Mouse (Mus musculus) left cerebral cortex, postnatal 10 days (tissue): ENCODE measurements at regions not wholly inside any gene's neighbourhood (a gene's known extent, or its start where the extent isn't known, plus 50 kb on each side); places are given as distances from the start of the nearest gene placed in this dataset.
A peak's percentile ranks its signal among the peaks of the same experiment; 100 is the strongest.

Experiments used
- DNase-seq, 2 experiments: peaks; one replicate each; pipeline ENCODE4 v3.0.0; 2021 to 2022; ENCODE audit warnings: low spot score in 2 of 2, mixed read lengths in 1 of 2; ENCODE audit errors: extremely low spot score in 1 of 2
- intact Hi-C: fragments of 180-260 bp; cut with DNase I; formaldehyde crosslinking; loops from one replicate; pipeline ENCODE4 v1.15.1; 2025

DNA sequence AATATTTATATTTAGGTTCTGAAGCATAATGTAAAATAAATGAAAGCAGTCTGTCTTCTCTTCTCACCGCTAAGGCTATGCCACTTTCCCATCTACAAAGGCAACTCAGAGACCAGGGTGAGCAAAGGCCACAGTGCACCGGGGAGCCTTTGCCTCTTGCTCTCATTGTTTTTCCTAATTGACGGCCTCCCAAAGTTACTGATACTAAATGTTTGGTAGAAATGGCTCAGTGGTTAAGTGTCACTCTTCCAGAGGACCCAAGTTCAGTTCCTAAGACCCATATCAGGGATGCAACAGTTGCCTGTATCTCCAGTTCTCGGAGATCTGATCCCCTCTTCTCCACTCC is 159.5 kb upstream of the Arl4c start:
- intact Hi-C loops: no loop called here
- no peak for DNase-seq

DNA sequence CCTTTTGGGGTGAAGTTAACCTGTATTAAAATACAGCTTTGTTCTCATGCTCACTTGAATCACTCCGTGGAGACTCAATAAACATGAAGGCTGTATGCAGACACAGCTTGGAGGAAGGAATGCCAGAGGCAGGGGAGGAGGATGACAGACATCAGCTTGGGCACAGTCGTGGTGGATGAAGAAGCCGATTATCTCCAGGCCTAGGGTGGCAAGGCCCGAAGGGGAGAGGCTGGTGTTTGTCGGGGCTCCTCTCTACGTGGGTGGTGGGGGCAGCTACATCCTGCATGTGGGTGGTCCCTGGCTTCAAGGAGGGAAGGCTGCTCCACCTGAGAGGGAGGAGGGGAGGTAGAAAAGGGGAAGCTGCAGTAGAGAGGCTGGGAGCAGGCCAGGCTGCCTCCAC is 163.4 kb upstream of the Arl4c start:
- intact Hi-C loops: no loop called here
- DNase-seq: no peak

DNA sequence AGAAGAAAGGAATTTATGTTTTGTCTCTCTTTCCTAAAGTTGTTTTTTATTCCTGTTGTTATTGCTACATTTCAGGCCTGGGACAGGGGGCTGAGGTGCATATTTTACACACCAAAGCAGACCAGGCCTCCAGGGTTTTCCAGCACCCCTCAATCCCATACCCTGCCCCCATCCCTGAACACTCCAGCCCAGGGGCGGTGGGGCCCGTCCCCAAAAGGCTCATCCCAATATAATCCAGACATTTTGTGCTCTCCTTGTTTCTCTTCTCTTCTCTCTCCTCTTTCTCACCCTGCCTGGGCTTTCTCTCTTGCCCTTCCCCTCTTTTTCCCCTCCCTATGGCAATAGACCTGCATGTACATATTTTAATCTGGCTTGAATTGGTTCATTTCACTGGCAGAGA is 164.6 kb upstream of the Arl4c start:
- intact Hi-C loops: no loop called here
- DNase-seq: no peak

DNA sequence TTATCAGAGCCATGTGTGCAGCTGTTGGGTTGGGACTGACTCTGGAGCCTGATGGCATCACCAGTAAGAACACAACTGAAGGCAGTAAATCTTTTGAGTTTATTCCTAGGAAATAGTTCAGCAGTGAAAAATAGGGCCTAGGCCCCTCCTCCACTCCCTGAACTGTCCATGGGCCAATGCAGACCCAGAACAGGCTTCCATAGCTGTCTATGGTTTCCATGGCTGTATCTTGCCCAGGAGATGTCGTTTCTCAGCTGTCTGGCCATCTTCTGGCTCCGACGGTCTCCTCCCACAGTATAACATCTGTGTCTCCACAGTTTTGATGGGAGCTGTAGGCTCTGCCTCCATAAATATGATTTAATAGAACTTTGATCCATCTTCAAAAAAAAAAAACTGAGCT is 165.1 kb upstream of the Arl4c start:
- DNase-seq: no peak
- intact Hi-C loops: no loop called here

DNA sequence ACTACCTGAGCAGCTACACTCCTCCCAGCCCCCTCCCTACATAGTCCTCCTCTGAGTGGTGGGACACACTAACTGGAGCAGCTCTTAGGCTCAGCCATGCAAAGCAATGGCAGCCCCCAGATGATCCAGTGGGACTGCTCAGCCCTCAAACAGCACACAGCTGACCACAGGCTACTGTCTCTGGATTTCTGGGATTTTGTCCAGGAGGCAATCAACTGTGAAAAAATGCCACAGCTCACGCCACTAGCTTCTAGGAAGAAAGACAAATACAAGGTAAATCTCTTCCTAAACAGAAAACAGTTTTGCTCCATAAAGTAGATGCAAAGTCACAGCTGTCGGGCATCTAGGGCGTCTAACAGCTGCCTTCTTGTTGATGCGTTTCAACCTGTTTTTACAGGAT is 167.9 kb upstream of the Arl4c start:
- DNase-seq: no peak
- intact Hi-C loops: no loop called here

DNA sequence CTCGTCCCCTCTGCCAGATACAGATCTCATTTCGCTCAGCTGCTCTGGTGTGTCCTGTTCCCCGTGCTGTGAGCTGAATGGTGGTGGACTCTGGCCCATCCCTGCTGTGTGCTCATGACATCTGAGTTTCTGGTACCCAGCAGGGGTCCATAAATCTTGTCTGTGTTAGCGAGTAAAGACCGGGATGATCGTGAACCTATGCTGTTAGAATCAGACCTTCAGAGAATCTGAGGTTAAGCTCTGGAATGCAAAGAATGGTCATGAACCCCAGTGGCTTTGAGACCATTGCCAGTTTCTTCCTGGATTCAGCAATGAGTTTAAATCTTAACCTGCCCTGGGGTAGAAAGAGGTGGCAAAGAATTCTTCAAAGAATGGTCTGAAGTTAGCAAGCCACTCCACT is 173.3 kb upstream of the Arl4c start:
- DNase-seq: no peak
- intact Hi-C loops: no loop called here

DNA sequence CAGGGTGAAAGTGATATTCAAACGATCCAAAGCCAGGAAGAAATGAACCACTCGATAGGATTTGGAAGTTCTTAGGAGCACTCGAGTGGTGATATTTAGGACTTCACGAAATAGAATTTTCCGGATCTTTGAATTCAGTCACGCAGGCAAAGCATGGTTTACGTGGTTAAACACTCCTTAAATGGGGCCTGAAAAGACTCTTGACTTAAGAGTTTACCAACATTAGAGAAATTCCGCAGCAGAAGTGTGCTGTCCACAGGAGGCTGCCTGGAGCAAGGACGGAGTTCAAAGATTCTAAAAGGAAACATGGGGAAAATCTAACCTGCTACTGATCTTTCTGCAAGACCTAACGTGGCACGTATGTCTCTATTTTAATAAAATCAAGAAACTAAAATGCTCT is 175.4 kb upstream of the Arl4c start:
- DNase-seq: no peak
- intact Hi-C loops: no loop called here

DNA sequence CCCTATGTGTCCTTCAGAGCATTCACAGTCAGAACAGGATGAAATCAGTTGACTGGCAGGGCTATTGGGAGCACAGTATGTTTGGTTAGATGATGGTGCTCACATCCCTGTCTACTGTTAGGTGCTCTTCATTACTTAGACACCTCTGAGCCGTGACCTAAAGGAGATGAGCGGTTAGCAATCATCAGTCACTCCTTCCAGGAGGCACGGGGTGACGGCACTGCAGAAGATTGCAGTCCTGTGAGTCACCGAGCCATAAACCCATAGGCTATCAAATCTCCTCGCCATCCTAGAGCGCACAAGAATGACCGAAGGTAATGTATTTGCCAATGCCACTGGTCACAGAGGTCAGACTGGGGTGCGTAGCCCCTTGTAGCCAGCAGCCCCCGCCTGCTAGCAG is 176.8 kb upstream of the Arl4c start:
- DNase-seq: no peak
- intact Hi-C loops: no loop called here

DNA sequence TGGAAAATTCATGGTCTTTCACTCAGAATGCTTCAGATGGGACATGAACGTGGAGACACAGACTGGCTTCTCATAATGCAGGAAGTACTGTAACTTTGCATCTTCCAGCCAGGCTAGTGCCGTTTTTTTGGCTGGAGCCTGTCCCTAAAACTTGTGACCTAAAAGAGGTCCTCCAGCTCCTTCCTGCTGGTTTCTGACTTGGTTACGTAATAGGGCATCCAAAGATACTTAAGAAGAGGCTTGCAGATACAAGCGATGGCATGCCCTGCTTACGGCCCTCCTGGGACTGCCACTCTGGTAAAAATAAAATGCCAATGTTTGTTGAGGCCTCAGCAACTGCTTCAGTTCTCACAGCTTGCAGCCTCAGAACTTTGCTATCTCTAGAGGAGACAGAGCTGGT is 177.3 kb upstream of the Arl4c start:
- DNase-seq: no peak
- intact Hi-C loops: no loop called here

DNA sequence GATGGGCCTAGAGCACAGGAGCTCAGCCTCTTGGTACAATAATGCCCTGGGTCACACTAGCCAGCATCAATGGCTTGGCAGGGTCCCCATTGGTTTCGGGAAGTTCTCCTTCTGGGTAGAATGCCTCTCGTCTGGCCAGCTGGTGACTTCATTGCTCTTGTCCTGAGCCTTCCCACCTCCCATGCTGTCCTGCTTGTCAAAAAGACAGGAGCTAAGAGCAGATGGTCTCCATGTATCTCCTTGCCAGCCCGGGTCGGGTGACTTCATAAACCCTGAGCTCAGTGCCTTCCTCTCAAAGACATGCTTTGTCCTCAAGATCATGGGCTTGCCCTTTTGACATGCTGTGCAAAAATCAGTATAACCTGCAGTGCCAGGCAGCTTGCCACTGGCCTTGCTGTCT is 179.2 kb upstream of the Sh3bp4 start:
- intact Hi-C loops: no loop called here
- no peak for DNase-seq

DNA sequence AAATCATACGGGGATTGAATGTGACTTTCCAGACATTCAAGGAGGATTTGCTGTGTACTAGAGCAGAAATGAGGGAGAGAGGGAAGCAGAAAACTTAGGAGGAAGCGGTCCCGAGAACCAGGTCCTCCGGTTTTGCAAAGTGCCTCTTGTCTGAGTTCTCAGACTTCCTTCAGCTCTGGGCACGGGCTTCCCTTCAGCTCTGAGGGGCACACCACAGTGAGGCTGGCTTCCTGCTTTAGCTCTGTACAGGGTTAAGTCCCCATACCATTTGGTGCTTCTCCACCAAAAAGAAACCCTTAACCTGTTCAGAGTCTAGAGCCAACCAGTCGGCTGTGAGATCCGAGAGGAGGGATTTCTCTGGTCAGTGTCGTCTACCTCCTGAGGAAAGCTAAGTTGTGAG is 167.8 kb upstream of the Sh3bp4 start:
- no peak for DNase-seq
- intact Hi-C loops: no loop called here

DNA sequence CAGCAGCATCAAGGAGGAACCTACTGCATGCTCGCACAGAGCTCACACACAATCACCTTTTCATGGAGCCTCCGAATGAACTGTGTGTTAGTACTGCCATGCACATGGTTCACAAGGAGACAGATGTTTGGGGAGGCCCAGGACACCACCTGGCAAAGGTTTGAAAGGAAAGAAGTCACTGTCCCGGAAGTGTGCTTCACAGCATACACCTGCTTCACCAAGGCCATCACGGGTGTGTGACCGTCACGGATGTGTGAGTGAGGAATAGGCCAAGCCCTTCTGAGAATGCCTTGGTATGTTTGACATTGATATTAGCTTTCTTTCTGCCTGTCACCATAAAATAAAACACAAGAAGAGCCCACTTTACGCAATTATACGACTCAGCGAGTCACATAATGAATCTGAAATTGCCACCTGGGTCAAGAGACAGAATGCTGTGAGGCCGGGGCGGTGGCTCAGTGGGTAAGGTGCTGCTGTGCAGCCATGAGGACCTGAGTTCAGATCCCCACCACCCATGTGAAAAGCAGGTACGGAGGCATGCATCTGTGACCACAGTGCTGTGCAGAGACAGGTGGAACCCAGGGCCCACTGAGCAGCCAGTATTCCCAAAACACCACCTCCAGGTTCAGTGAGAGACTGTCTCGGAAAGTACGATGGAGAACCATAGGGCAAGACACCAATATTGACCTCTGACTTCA is 162.3 kb upstream of the Sh3bp4 start:
- intact Hi-C loops: no loop called here
- no peak for DNase-seq

DNA sequence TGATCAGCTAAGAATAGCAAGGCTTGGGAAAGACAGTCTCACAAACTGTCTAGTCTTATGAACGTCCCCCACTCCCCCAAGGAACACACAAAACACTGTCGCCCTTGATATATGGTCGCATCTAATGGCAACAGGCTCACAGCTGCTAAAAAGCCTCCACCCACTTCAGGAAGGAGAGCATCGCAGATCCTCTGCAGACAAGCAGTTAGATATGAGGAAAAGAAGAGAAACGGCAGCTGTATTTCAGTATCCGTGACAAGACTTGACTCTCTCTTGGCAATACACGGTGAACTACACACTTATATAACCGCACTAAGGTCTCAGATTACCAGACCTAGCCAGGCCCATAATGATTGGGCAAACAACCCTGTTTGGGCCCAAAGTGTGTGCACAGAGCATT is 161.5 kb upstream of the Sh3bp4 start:
- no peak for DNase-seq
- intact Hi-C loops: no loop called here

DNA sequence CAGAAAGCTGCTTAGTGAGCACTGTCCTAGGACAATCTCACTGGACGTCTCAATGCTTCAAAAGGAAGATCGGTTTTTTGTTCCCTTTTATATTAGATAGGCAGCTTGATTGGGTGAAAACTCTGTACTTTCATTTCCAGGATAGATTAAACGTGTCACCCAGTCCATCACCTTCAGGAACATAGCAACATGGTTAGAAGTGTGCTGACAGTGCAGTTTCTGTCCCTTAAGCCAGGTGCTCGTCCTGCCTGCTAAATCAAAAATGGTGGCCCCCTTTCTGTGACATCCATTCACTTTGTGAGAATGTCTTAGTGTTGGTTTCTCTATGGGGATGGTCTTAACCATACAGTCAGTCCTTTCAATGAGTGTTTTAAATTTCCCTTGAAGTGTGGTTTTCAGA is 160.9 kb upstream of the Sh3bp4 start:
- no peak for DNase-seq
- intact Hi-C loops: no loop called here

DNA sequence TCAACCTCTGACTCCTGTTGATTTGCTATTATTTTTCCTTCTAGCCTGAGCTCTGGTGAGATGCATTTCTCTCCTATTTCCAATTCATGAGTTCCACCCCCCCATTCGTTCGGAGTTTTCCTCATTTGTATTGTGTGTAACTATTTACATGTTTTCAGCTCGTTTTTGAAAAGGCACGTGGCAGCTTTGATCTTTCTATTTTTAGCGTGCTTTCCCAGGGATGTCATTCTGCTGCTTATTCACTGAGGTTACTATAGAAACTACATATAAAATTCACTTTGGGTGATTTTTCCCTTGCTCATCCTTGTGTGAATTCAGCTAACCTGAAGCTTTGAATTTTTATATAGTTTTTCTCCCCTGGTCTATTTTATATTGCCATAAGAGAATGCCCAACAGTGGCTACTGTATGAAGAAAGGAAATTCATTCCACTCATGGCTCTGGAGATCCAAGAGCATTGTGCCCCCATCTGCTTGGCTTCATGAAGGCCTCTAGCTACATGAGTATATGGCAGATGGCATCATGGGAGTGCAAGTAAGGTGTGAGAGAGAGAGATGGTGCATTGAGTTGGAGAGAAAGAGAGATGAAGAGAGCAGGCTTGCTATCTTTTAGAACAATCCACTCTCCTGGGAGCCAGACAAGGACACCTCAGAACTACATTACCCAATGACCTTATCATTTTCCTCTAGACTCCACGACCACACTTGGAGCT is 160.2 kb upstream of the Sh3bp4 start:
- DNase-seq: no peak
- intact Hi-C loops: loop anchor here (10.0 kb wide), 1 partner anchor 285 kb away; no protein-coding TSS in a partner anchor

DNA sequence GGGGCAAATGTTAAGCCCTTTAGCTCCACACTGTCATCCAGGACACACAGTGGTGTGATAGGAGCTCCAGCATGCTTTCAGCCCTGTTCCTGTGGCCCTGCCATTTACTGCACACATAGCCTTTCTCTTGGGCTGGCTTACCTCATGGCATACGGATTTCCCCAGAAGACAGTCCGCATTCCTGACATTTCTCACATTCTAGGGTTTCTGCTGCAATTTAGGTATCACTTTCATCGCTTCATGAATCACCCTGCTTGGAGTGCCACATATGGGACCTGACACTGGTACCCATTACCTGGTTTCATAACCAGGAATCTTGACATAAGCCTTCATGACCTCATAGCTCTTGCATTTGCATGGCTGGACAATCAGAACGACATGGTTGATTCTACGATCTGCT is 158.5 kb upstream of the Sh3bp4 start:
- DNase-seq: no peak
- intact Hi-C loops: loop anchor here (10.0 kb wide), 1 partner anchor 283 kb away; no protein-coding TSS in a partner anchor

DNA sequence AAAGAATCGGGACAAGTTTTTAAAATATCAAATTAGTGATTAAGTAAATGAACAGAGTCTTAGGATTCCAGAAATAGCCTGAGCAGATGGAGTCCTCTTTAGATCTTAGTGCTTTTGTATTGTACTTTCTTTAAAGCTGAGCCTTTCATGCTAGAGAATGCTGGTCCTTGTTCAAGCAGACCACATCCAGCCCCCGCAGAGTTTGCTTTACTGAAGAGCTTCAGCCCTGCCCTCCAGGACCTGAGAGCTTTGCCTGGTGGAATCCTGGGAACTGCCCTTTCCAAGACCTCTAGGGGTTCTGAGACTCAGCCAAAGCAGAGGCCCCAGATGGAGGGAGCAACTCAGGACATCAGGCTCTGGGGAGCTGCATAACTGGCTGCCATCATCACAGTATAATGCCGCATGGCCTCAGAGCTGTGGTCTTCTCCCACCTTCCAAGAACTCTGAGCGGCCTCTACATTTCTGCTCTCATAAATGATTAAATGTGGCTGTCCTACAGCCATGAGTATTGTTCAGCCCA is 153.6 kb upstream of the Sh3bp4 start:
- intact Hi-C loops: loop anchor here (10.0 kb wide), 1 partner anchor 278 kb away; no protein-coding TSS in a partner anchor
- peak in 1 of 2 experiments; percentile 56 for DNase-seq

DNA sequence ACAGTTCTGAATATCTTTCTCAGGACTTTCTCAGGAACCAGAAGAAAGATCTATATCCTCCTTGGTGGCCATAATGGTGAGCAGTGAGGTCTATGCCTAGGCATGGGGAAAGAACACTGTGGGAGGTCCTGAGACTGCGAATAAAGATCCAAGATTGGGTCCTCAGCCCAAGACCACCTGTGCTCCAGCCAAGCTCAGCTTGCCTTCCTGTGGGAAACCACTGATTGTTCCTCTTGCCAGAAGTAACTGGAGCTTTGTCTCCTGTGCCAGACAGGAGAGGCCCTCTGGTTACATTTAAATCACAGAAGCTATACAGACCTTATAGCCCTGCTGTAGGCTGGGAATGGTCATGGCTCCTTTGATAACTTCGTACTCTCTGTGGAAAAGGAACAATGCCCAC is 148.8 kb upstream of the Sh3bp4 start:
- no peak for DNase-seq
- intact Hi-C loops: no loop called here

DNA sequence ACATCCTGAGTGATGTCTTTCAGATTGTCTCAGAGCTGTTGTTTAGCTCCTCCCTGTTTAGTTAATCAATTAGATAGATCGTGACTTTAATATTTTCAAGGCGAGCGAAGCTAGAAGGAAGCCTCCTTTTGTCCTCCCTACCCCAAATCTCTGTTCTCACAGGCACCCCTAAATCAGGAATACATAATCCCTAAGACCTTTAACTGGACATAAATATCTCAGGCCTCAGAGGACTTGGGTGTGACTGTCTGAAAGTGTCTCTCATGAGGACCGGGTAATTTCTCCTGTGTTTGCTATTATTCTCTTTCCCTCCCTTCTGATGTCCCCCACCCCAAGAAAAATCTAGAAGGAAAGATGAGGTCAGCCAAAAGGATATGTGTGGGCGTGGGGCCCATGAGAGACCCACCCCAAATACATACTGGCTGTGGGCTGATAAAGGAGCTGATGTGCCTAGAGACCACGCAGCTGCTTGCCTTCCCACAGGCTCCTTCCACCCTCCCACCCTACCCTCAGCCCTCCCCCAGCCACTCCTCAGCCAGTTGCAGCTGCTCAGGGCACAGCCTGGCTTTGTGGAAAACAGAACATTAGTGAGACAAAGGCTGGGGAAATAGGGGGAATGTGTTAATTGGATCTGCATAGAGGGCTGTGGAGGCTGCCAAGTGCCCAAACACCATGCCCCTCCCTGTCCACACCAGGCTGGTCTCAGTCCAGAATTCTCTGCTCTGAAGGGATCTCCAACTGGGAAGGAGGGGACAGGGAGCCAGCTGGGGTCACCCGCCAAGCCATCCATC is 146.2 kb upstream of the Sh3bp4 start:
- peak in 1 of 2 experiments; percentile 39 for DNase-seq
- intact Hi-C loops: no loop called here

DNA sequence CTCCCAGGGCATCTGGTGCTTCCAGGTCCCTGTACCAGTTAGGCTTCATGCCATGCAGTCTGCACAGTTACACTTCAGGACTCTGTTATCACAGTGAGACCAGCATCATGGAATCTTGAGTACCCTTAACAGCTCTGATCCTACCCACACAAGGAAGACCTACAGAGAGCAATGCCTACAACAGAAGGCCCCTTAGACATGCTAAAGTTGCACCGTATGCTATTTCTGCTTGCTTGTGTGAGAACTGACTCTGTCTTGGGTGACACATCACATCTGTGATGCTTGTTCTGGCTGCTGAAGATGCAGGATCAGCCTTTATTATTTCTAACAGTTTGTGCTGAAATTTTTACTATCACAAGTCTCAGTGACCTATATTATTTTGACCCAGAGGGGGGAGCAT is 135.0 kb upstream of the Sh3bp4 start:
- no peak for DNase-seq

More for the DNA sequence above, 135.0 kb upstream of the Sh3bp4 start:
- intact Hi-C loops: loop anchor here (10.0 kb wide), 1 partner anchor 170 kb away; no protein-coding TSS in a partner anchor
